Mouse (Mus musculus): ENCODE results near the gene Evi5l. TPM values are rescaled to one million over a fixed set of nuclear protein-coding genes. Genes with fewer than 3 reads are reported as not detected.

The Evi5l gene
- 10 to 100 TPM in 1 of 2 experiments, 1 to 10 TPM in 1; 8.8 to 11.4 TPM for total RNA-seq (2023)

GRCm38 (mm10) chr8:4165852-4166751 is at the start of gene Evi5l:
Evi5l (plus strand) TSS chr8:4166567.

GRCm38 (mm10) chr8:4133798-4134197 is 32.6 kb upstream of the Evi5l start, which contains the start of gene Cd209g:
Cd209g (plus strand) TSS chr8:4134098.

GRCm38 (mm10) chr8:4216791-4217621 is 50.6 kb downstream of the Evi5l start, which contains the start of gene Prr36:
Prr36 (minus strand) TSS chr8:4217459.

GRCm38 (mm10) chr8:4226739-4227347 is 60.5 kb downstream of the Evi5l start, which contains the start of gene Lrrc8e:
Lrrc8e (plus strand) TSS chr8:4226827.

GRCm38 (mm10) chr8:4238434-4239192 is 72.2 kb downstream of the Evi5l start, which contains the start of the genes Map2k7 and Gm49320:
Map2k7 (plus strand) TSS chr8:4238740.
Gm49320 (plus strand) TSS chr8:4238865.

GRCm38 (mm10) chr8:4247951-4248540 is 81.7 kb downstream of the Evi5l start, which contains the start of gene Tgfbr3l:
Tgfbr3l (plus strand) TSS chr8:4248214.

GRCm38 (mm10) chr8:4252934-4253841 is 86.8 kb downstream of the Evi5l start, which contains the start of gene Snapc2:
Snapc2 (plus strand) TSS chr8:4253080.

GRCm38 (mm10) chr8:4259125-4259804 is 92.9 kb downstream of the Evi5l start, which contains the start of gene Ctxn1:
Ctxn1 (minus strand) TSS chr8:4259274.

Other genes with a start within 250 kb of the Evi5l start
- not detected for gene Cd209b, start 239.7 kb upstream of the Evi5l start, total RNA-seq (2023)
- under 1 TPM; 0.44 to 0.79 TPM for gene Cd209c, start 211.8 kb upstream of the Evi5l start, total RNA-seq (2023)
- not detected for gene Cd209f, start 60.7 kb upstream of the Evi5l start, total RNA-seq (2023)
- not detected for gene Cd209g, start 32.5 kb upstream of the Evi5l start, total RNA-seq (2023)
- gene Prr36, start 50.9 kb downstream of the Evi5l start, total RNA-seq (2023): under 1 TPM; 0.24 to 0.26 TPM
- gene Lrrc8e, start 60.3 kb downstream of the Evi5l start, total RNA-seq (2023): not detected
- 10 to 100 TPM; 46.7 to 54.4 TPM for gene Map2k7, start 72.2 kb downstream of the Evi5l start, total RNA-seq (2023)
- not detected for gene Gm49320, start 72.3 kb downstream of the Evi5l start, total RNA-seq (2023)
- 1 to 10 TPM; 8.2 to 9.2 TPM for gene Tgfbr3l, start 81.6 kb downstream of the Evi5l start, total RNA-seq (2023)
- 10 to 100 TPM; 12.1 to 13.5 TPM for gene Snapc2, start 86.5 kb downstream of the Evi5l start, total RNA-seq (2023)
- gene Ctxn1, start 92.7 kb downstream of the Evi5l start, total RNA-seq (2023): 1 to 10 TPM in 1 of 2 experiments, under 1 TPM in 1; 0.44 to 1.1 TPM
- 10 to 100 TPM; 29.9 to 38.5 TPM for gene Timm44, start 109.3 kb downstream of the Evi5l start, total RNA-seq (2023)
- gene Ccl25, start 158.6 kb downstream of the Evi5l start, total RNA-seq (2023): 10 to 100 TPM; 10.8 to 12.3 TPM
- gene Elavl1, start 158.8 kb downstream of the Evi5l start, total RNA-seq (2023): 10 to 100 TPM; 72.0 to 78.3 TPM

Data from neutrophil, adult 83 days (primary cell).